Mouse (Mus musculus): Measurements from ENCODE around the gene Prr23a2.

GRCm38 (mm10) chr9:98821067-98821466 is 35.2 kb upstream of the Prr23a2 start:
- TF ChIP-seq CTCF (IDR thresholded peaks at IDR 0.05; ENCODE audit: low read depth) (no peak), EP300 (IDR thresholded peaks at IDR 0.05; ENCODE audit: low read depth) (no peak)
